Mouse (Mus musculus) midbrain, embryonic 10.5 days (tissue): ENCODE measurements around the gene Myo1g. TPM values are rescaled to one million over a fixed set of nuclear protein-coding genes. Genes with fewer than 3 reads are reported as not detected.
"Not testable (repeated sequence)": the region's sequence is repeated elsewhere in the genome, so short reads cannot be mapped to it uniquely, and the experiment has no call there.

Experiments used
- DNase-seq: peaks from one replicate; pipeline ENCODE4 v3.0.0-alpha.2; 2017; ENCODE audit warnings: low spot score
- H3K27ac ChIP-seq: fragments of 300-500 bp; sonication (generic); replicated peaks from 2 replicates; pipeline ENCODE4 v1.5.1; 2016; ENCODE audit warnings: mild to moderate bottlenecking
- H3K27me3 ChIP-seq: fragments of 300-500 bp; sonication (generic); 2 replicates; pipeline ENCODE4 v1.6.1; 2016; ENCODE audit warnings: low read depth, mild to moderate bottlenecking; ENCODE audit not compliant: poor library complexity, severe bottlenecking
- H3K36me3 ChIP-seq: fragments of 300-500 bp; sonication (generic); 2 replicates; pipeline ENCODE4 v1.6.1; 2016; ENCODE audit warnings: mild to moderate bottlenecking, moderate library complexity
- H3K4me1 ChIP-seq: fragments of 300-500 bp; sonication (generic); 2 replicates; pipeline ENCODE4 v1.6.1; 2016
- H3K4me3 ChIP-seq: fragments of 300-500 bp; sonication (generic); 2 replicates; pipeline ENCODE4 v1.5.1; 2016; ENCODE audit warnings: mild to moderate bottlenecking, moderate library complexity
- H3K9me3 ChIP-seq: fragments of 300-500 bp; sonication (generic); replicated peaks from 2 replicates; pipeline ENCODE4 v1.6.1; 2016; ENCODE audit warnings: mild to moderate bottlenecking
- WGBS: fragments of 180-500 bp; shearing (Covaris S2); methylation state at CpG from one replicate; pipeline ENCODE4 v1.1.7; 2016; 5-methylcytosine and 5-hydroxymethylcytosine counted together
- polyA plus RNA-seq: library from polyadenylated mRNA; unstranded; fragments of >200 nt; fragmentation: Nextera tagmentation; extraction: Ambion mirVana; gene quantifications from 2 replicates; pipeline ENCODE4 v1.2.1, GENCODE M21; 2016

Myo1g gene
- polyA plus RNA-seq, 1 experiment from 2014 or later, result 0.86 TPM

GRCm38 (mm10) chr11:6526526-6527255 is 5.9 kb upstream of the Myo1g start:
- Histone ChIP-seq H3K4me3 (peak overlapping the region; percentile 67), H3K4me1 (peaks cover 34% of the 10 kb centered on the region), H3K36me3 (peaks cover 39% of the 10 kb centered on the region), H3K27ac (peak overlapping the region; percentile 89)
- H3K27me3 ChIP-seq, H3K9me3 ChIP-seq, DNase-seq: not testable (repeated sequence)
- 83% methylated on average over 14 of the region's 16 CpGs for WGBS

DNA sequence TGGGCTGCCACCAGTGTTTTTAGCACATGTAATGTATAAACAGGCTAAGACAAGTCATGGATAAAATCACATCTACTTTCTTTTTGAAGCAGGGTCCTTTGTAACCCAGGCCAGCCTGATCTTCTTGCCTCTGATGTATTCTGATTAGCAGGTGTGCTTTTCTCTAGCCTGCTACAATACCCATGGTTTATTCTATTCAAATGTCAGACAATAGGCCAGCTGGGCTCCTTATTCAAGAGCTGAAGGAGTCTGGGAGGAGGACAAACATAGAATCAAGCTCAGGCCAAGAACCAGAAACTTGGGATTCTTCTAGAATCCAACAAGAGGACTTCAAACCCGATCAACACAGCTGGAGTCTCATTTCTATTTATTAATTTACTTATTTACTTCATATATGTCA is 4.5 kb upstream of the Myo1g start:
- no peaks in the 10 kb centered on the region for H3K9me3 ChIP-seq
- H3K4me1 ChIP-seq, result peaks cover 34% of the 10 kb centered on the region
- no peaks in the 10 kb centered on the region for H3K27me3 ChIP-seq
- no peak for DNase-seq
- 81% methylated on average over 1 of the region's 1 CpGs for WGBS
- H3K4me3 ChIP-seq, result no peak overlapping the region
- peak overlapping the region; percentile 57; the same call in 1 of the 2 replicates for H3K27ac ChIP-seq
- peaks cover 39% of the 10 kb centered on the region for H3K36me3 ChIP-seq

DNA sequence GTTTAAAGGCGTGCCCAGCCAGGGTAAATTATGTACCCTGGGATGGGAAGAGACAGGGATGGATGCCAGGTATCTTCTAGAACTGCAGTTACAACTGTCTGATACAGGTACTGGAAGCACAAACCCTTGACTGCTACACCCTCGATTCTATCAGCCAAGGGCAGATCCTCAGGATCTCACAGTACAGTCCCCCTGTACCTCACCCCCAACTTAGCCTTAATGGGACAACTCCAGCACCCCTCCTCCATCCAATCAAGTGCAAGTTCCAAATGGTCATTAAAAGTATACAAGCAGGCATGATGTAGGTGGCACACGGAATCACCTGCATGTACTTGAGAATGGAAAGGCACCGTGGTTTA is 4.1 kb upstream of the Myo1g start:
- Histone ChIP-seq H3K36me3 (peaks cover 39% of the 10 kb centered on the region), H3K4me3 (no peak overlapping the region), H3K27ac (peak overlapping the region; percentile 57; the same call in 1 of the 2 replicates), H3K27me3 (no peaks in the 10 kb centered on the region), H3K4me1 (peaks cover 34% of the 10 kb centered on the region), H3K9me3 (no peaks in the 10 kb centered on the region)
- DNase-seq, result no peak
- WGBS, result 92% methylated on average over 4 of the region's 4 CpGs

DNA sequence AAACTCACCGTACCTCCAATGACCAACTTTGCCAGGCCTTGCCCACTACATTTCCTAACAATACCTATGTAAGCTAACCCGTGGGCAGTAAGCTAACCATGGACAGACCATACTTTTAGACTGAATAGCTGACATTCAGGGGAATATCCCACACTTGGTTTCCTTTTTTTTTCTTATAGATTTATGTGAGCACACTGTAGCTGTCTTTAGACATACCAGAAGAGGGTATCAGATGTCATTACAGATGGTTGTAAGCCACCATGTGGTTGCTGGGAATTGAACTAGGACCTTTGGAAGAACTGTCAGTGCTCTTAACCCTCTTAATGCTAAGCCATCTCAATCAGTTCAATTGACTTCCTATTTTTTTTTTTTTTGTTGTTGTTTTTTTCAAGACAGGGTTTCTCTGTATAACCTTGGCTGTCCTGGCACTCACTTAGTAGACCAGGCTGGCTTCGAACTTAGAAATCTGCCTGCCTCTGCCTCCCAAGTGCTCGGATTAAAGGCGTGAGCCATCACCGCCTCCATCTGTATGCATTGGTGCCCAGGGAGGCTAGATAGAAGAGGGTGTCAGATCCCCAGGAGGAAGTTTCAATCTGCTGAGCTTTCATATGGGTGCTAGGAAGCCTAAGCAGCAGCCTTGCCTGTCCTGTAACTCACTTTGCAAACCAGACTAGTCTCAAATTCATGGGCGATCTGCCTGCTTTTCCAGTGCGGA is 3.6 kb upstream of the Myo1g start:
- Histone ChIP-seq H3K9me3 (no peaks in the 10 kb centered on the region), H3K36me3 (peaks cover 39% of the 10 kb centered on the region), H3K4me3 (no peak overlapping the region), H3K27me3 (no peaks in the 10 kb centered on the region), H3K4me1 (peaks cover 34% of the 10 kb centered on the region), H3K27ac (no peak overlapping the region)
- no peak for DNase-seq
- 89% methylated on average over 8 of the region's 8 CpGs for WGBS

GRCm38 (mm10) chr11:6523662-6524088 is 2.9 kb upstream of the Myo1g start:
- Histone ChIP-seq H3K9me3 (no peaks in the 10 kb centered on the region), H3K4me3 (no peak overlapping the region), H3K4me1 (peaks cover 32% of the 10 kb centered on the region), H3K27me3 (no peaks in the 10 kb centered on the region), H3K36me3 (peaks cover 39% of the 10 kb centered on the region), H3K27ac (no peak overlapping the region)
- 75% methylated on average over 1 of the region's 1 CpGs for whole genome bisulfite sequencing
- DNase-seq, result no peak

- Histone ChIP-seq H3K27ac (no peak overlapping the region), H3K9me3 (no peaks in the 10 kb centered on the region), H3K36me3 (peaks cover 39% of the 10 kb centered on the region), H3K4me3 (no peak overlapping the region), H3K27me3 (no peaks in the 10 kb centered on the region), H3K4me1 (peaks cover 29% of the 10 kb centered on the region)
- 78% methylated on average over 9 of the region's 9 CpGs for WGBS
- DNase-seq, result no peak
Measured at GRCm38 (mm10) chr11:6522782-6523525, 2.2 kb upstream of the Myo1g start.

GRCm38 (mm10) chr11:6519491-6520033 is 1.2 kb downstream of the Myo1g start:
- peaks cover 13% of the 10 kb centered on the region for H3K36me3 ChIP-seq
- H3K27ac ChIP-seq, result no peak overlapping the region; the same call in 1 of the 2 replicates
- H3K27me3 ChIP-seq, result no peaks in the 10 kb centered on the region
- no peaks in the 10 kb centered on the region for H3K9me3 ChIP-seq
- H3K4me1 ChIP-seq, result peaks cover 6% of the 10 kb centered on the region
- WGBS, result 81% methylated on average over 11 of the region's 11 CpGs
- DNase-seq, result no peak
- no peak overlapping the region for H3K4me3 ChIP-seq

DNA sequence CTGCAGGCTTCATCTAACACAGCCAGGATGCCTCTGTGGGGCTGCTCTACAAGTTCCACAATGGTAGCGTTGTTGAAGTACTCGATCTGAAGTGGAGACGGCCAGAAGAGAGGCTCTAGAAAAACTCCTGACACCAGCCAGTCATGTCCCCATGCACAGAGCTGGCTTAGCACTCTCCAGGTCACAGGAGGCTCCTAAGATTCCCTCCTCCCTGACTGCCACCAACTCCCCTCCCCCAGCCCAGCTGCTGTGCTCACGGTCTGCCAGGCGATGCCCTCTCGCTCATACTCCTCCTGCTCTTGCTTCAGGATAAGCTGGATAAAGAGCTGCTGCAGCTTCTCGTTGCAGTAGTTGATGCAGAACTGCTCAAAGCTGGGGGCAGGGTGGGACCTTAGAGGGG is 5.9 kb downstream of the Myo1g start:
- peaks cover 8% of the 10 kb centered on the region for H3K4me1 ChIP-seq
- 39% methylated on average over 7 of the region's 7 CpGs for WGBS
- H3K9me3 ChIP-seq, result no peaks in the 10 kb centered on the region
- H3K27me3 ChIP-seq, result no peaks in the 10 kb centered on the region
- H3K27ac ChIP-seq, result no peak overlapping the region
- DNase-seq, result no peak
- no peak overlapping the region for H3K4me3 ChIP-seq
- no peaks in the 10 kb centered on the region for H3K36me3 ChIP-seq

DNA sequence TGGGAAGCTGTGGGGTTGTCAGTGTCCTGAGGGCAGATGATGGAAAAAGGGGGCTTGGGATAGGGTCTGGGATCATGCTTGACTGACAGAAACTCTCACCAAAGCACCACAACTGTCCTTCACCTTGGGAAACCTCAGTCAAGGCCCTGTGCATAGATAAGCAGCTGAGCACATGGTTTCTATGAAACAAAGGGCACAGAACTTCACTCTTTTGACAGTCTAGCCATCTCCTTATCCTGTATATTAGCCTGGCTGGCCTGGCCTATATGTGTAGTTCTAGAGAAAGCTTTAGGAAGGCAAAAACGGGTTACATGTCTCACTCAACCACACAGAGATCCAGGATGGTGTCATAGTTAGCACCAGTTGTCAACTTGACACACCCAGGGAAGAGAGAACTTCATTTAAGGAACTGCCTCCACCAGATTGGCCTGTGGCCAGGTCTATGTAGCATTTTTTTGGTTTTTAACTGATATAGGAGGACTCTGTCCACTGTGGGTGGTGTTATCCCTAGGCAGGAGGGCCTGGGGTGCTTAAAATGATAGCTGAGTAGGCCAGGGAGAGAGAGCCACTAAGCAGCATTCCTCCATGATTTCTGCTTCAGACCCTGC is 12.4 kb downstream of the Myo1g start:
- no peaks in the 10 kb centered on the region for H3K36me3 ChIP-seq
- no peaks in the 10 kb centered on the region for H3K4me1 ChIP-seq
- H3K27ac ChIP-seq, result no peak overlapping the region
- no peaks in the 10 kb centered on the region for H3K27me3 ChIP-seq
- DNase-seq, result no peak
- 72% methylated on average over 1 of the region's 1 CpGs for WGBS
- H3K9me3 ChIP-seq, result no peaks in the 10 kb centered on the region
- H3K4me3 ChIP-seq, result no peak overlapping the region

DNA sequence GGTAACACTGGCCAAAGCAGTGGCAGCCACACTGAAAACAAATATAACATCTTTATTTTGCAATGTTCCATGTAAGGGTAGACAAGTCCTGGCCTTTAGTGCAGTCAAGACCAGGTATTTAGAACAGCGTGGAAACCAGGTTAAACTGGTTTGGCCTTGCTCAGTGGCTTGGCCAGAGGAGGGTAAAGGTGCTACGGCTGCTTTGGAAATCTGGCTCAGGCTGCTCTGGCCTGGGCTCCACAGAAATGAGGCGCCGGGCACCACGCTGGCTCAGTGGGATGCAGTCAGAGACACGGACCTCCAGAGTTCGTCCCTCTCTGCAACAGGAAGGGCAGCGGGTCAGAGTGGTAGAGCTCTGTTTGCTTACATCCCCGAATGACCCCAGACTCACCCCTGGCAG is 14.2 kb downstream of the Myo1g start:
- H3K27me3 ChIP-seq, result no peaks in the 10 kb centered on the region
- 88% methylated on average over 9 of the region's 9 CpGs for WGBS

DNA sequence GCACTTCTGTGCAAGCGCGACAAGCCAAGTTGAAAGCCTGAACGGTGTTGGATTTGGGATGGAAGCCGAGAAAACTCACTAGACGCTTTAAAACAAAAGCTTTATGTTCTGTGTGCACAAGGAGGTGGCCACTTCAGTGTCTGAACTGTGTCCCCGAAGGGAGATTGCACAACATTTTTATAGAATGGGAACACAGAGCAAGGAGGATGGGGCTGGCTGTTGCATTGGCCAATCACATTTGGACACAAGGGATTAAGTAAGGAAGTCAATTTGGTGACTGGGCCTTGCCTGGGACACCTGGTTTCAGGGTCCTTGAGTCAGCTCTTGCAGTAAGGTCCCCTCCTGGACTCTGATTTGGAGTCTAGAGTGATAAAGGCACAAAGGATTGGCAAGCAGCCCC is 16.1 kb downstream of the Myo1g start:
- no peaks in the 10 kb centered on the region for H3K27me3 ChIP-seq
- H3K36me3 ChIP-seq, result no peaks in the 10 kb centered on the region
- no peaks in the 10 kb centered on the region for H3K4me1 ChIP-seq
- H3K9me3 ChIP-seq, result no peaks in the 10 kb centered on the region
- DNase-seq, result no peak
- H3K27ac ChIP-seq, result no peak overlapping the region
- 80% methylated on average over 6 of the region's 6 CpGs for WGBS
- no peak overlapping the region for H3K4me3 ChIP-seq

More for the DNA sequence above, 14.2 kb downstream of the Myo1g start:
- Histone ChIP-seq H3K36me3 (no peaks in the 10 kb centered on the region), H3K9me3 (no peaks in the 10 kb centered on the region), H3K27ac (no peak overlapping the region), H3K4me1 (no peaks in the 10 kb centered on the region), H3K4me3 (no peak overlapping the region)
- no peak for DNase-seq

DNA sequence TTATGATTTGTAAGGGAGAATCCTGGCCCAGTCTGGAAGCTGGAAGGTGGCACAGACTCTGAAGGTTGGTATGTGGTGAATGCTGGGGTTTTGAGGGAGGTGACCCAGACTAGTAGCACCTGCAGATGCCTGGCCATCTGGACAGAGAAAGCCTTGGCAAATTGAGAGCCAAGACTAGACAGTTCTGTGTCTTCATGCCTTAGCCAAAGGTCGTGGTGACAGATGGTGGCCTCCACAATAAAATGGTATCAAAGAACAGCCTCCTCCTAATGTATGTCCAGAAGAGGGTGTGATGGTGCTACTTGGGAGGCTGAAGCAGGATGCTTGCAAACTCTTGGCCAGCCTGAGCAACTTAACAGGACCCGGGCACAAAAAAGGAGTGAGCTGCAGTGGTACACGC is 16.5 kb downstream of the Myo1g start:
- Histone ChIP-seq H3K27ac (no peak overlapping the region), H3K27me3 (no peaks in the 10 kb centered on the region), H3K9me3 (no peaks in the 10 kb centered on the region), H3K36me3 (no peaks in the 10 kb centered on the region), H3K4me1 (no peaks in the 10 kb centered on the region), H3K4me3 (no peak overlapping the region)
- no peak for DNase-seq
- 74% methylated on average over 3 of the region's 3 CpGs for WGBS
